Mouse (Mus musculus): ENCODE results near the gene Slc29a3.

DNA sequence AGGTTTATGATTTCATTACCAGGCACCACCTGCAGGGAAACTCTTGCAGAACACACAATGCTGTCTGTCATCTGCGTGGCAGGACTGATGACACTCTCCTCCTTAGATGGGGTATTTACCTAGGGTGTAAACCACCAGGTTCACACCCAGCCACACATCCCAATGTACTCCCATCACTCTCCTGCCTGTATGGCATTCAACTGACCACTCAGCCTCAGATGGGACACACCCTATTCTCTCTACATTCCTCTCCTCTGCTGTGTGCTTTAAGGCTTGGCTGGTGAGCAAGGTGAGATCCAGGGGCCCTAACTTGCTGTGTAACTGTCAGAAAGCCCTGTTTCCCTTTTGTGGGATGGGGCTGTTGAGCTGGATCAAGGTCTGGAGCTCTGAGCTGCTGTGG, 9.5 kb upstream of the Slc29a3 start:
- TF ChIP-seq GATA1 (IDR thresholded peaks at IDR 0.05; ENCODE audit: borderline replicate concordance, low read length) (no peak), FLI1 (IDR thresholded peaks at IDR 0.05; ENCODE audit: low read length) (no peak)

All from megakaryocyte, embryonic 14.5 days (primary cell).